Mouse (Mus musculus) hindlimb bud, embryonic 11.5 days (tissue): ENCODE data around the gene G0s2.

Experiments used
- DNase-seq: peaks from one replicate; pipeline ENCODE4 v3.0.0-alpha.2; 2012; ENCODE audit warnings: low read depth, low spot score; ENCODE audit errors: extremely low spot score

G0s2 gene

GRCm38 (mm10) chr1:193272916-193273601, at the start of gene G0s2:
TSS of gene G0s2 (minus strand) at chr1:193273217.
- DNase-seq: no peak

GRCm38 (mm10) chr1:193320398-193320797, 47.4 kb upstream of the G0s2 start:
- no peak for DNase-seq

DNA sequence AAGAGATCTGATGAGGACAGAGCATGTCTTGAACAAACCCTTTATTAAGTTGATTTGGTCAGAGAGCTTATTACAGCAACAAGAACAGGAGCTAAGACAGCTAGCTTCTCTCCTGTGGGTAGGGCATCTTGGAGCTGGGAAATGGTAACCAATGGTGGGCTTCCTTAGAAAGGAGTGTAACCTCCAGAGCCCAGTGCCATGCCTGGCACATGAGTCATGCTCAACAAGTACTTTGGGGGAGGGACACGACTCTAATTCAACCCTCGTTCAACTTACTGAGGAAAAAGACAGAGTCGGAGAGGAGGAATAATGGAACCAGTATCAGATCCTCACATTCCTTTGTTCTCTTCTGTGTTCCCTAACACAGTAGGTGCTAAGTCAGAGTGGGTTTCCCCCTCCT, 46.7 kb upstream of the G0s2 start:
- no peak for DNase-seq

DNA sequence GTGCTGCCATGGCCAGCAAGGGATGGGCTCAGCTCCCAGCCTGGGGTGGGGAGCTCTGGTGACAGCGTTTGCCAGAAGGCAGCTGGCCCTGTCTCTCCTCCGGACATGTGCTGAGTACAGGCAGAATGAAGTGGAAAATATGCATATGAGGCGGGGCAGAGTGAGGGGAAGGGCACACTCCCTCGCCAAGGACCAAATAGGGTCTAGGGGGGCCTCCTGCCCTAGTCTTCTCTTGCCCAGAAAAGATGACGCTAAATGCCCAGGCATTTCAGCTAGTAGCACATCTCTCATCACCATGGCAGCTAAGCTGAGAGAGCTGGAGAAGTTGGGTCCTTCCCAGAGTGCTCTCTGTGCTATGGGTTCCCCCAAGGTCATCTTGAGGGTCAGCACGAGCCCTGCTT, 44.1 kb upstream of the G0s2 start:
- DNase-seq: no peak

DNA sequence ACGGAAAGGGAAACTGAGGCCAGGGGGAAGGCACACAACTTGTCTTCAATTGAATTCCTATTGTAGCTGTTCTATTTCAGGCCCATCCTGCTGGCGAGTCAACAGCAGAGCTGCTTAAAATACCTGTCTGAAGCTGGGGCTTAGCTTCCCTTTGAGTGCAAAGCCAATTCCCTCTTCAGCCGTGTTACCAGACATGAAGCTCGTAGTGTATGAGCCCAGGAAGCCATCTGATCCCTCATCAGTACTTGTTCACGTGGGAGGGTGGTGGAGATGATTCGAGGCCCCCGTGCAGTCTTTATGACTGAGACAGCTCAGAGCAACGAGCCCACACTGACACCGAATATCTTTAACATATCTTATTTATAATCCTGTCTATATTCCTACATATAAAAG, 43.3 kb upstream of the G0s2 start:
- no peak for DNase-seq

DNA sequence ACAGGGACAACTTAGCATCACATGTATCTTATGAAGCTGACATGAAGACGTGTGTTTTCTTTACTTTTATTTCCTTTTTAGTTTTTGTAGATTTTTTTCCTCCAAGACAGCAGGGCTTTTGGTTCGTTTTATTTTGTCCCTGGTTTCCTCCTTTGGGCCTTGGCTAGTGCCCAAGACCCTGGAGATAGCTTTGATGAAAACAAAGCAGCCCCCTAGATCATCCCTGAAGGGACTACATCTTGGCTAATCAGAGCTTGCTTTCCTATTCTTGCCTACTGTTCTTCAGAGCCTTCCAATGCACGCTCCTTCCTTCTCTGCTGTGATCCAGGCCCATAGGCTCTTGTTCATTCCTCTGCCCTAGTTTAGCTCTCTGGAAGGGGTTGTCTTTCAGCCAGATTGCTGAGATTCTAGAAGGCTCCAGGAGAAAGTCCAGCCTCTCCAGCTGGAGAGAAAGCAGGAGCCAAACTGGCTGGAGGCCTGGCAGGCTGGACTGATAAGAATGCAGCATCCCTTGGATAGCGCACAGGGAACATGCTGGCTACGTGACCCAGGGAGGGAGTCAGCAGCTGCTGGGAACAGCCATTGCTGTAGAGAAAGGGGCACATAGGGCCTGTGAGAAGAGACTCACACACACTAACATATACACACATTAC, 42.8 kb upstream of the G0s2 start:
- no peak for DNase-seq

DNA sequence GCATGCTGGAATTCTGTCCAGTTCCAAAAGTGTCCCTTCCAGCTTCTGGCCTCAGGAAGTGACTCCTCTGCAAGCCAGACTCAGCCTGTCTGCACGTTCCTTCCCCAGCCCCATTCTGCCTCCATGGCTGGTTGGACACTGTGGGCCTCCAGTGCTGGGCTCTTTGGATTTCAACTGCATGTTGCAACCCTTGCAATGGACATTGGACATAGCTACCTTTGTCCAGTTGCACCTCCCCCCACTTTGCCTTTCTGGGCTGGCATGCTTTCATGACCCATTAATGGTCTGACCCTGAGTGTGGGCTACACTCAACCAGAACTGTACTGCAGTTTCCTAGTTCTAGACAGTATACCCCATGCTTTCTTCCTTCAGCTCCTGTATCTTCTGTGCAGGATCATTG, 38.6 kb upstream of the G0s2 start:
- no peak for DNase-seq

GRCm38 (mm10) chr1:193310519-193311085, 37.6 kb upstream of the G0s2 start:
- DNase-seq: no peak

DNA sequence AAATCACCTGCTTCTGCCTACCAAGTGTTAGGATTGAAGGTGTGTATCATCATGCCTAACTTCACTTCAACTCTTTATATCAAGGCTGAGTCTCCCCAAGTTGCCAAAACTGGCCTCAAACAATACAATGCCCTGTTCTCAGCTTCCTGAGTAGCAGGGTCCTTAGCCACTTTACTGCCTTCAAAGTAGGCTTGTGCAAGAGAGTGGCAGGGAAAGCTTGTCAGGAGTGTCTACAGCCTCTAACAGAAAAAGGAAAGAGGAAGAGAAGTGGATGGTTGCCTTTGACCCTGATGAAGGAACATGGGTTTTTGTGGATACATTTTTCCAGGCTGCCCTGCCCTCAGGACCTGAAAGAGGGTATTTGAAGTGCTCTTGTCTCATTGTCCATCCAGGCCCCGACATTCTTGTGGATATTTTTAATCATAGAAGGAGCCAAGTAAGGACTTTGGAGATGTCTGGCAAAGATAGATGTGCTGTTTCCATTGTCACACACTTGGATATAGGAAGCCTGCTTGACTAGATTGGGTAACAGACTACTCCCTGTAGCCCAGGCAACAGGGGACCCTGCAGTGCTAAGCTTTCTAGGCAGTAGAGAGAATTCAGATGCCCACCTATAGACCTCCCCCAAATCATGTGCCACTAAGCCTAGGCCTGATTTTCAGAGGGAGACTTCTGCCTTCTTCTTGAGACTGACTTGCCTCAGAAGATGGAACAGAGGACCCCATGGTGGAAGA, 36.9 kb upstream of the G0s2 start:
- no peak for DNase-seq

- no peak for DNase-seq
Measured at GRCm38 (mm10) chr1:193306832-193307231, 33.8 kb upstream of the G0s2 start.

- no peak for DNase-seq
Measured at GRCm38 (mm10) chr1:193305386-193305785, 32.4 kb upstream of the G0s2 start.

DNA sequence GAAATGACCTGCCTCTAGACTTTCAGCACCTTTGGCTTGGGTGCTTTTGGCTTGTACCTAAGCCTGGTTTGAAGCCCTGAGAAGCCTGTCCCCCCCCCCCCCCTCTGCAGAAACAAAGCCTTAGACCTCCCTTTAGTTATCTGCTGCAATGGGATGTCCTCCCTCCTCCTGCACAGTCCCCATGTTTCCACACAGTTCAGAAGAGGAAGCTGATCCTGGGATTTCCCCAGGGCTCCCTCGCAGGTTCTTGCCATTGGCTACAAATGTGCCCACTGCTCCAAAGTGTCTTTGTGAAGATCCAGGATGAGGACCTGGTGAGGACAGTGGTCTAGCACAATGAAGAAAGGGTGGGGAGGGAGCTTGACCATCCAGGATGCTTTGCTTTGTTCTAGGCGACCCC, 30.1 kb upstream of the G0s2 start:
- no peak for DNase-seq

DNA sequence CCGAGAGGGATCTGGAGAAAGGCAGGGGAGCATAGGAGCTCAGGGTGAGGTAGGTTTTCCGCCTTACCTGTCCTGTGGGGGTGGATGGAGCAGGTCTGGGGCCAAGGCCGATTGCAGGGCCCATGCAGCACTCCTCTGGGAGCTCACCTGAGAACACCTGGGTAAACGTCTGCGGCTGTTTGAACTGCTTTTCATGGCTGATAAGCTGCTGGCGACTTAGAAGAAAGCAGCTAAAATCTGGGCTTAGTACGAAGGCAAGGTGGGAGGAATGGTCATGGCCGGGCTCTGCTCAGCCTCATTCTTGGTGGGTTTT, 29.0 kb upstream of the G0s2 start:
- no peak for DNase-seq

GRCm38 (mm10) chr1:193301216-193302092, 28.4 kb upstream of the G0s2 start:
- DNase-seq: no peak

GRCm38 (mm10) chr1:193299995-193300394, 27.0 kb upstream of the G0s2 start:
- DNase-seq: no peak

DNA sequence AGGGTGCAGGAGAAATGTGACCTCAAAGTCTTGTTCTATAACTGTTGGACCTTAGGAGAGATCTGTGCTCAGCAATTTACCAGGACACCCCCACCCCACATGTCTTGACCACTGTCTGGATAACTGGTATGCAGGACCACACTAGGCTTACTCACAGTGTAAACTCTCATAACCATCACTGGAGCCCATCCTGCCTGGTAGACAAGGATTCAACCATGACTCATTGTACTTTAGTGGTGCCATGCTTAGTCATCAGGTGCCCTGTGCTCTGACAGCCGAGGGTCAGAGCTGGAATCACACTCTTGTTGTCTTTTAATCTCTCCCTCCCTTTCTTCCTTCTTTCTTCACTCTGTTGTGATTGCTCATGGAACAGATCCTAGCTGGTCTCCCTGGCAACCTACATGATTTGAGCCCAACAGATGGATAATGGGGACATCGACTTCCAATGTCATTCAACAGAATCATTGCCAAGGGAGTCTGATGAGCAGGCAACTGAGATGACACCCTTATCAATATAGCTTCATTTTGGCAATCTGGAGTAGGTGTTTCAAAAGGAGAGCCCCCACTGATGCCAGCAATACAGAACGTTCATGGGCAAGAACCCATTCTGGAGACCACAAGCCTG, 25.2 kb upstream of the G0s2 start:
- DNase-seq: no peak

- no peak for DNase-seq
Measured at GRCm38 (mm10) chr1:193295920-193296319, 22.9 kb upstream of the G0s2 start.

GRCm38 (mm10) chr1:193293926-193294325, 20.9 kb upstream of the G0s2 start:
- no peak for DNase-seq

DNA sequence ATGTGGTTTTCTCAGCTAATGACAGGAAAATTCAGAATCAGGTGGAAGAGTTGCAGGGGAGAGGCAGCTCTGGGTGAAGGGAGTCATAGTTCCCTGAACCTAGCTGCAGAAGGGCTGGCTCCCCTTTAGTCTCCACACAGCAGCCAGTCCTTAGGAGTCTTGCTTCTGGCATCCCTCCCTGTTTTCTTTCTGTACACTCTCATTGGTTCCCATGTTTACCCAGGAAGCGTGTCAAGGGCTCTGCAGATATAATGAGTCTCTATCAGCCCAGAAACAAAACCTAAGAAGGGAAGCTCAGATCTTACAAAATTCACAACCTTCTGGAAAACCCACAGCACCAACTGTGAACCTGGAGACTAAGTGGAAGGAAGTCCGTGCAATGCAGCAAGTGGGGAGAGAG, 20.0 kb upstream of the G0s2 start:
- no peak for DNase-seq

DNA sequence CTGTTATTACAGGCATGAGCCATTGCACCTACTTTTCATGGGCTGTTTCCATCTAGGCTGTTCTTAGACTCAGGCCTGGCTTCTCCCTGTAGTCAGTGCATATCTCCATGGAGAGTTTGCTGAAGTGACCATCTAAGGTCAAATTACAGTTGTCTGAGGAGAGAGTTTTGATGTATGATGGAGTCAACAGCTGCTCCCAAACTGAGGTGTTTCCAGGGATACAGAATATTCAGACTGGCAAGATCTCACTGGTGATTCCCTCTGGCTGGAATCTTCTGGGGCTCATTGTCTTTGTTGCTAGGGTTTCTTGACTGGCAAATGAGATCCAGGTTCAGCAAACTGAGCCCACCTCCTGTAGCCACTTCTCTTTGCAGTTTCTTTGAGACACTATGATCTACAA, 17.7 kb upstream of the G0s2 start:
- DNase-seq: no peak

DNA sequence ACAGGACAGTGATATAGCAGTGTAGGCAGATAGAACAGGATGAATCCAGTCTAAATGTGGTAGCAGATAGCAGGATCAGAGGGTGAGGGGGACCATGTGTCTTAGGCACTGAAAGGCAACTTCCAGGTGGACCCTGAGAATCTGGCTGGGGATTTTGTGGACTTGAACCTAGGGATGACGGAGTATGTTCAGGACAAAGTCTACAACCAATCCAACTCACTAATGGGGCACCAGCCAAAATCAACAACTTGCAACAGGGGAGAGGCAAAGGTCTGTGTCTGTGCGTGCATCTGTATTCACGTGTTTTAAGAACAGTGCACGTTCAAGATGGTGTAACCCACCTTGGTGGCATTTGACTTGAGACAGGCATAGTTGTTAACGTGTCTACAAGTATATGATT, 16.9 kb upstream of the G0s2 start:
- DNase-seq: no peak
